Mouse (Mus musculus) kidney, embryonic 14.5 days (tissue): Measurements from ENCODE around the gene Tmem50a. TPM values are rescaled to one million over a fixed set of nuclear protein-coding genes. Genes with fewer than 3 reads are reported as not detected.

ENCODE experiments used
- ATAC-seq: fragments of 200-750 bp; cut with Nextera tagmentation; 2 replicates; pipeline ENCODE4 v1.8.0; 2017; ENCODE audit warnings: moderate number of reproducible peaks, mild to moderate bottlenecking, moderate TSS enrichment, moderate library complexity; ENCODE audit not compliant: low FRiP score, low TSS enrichment
- H3K27ac ChIP-seq: fragments of 300-500 bp; sonication (generic); 2 replicates; pipeline ENCODE4 v1.5.1; 2014; ENCODE audit warnings: low read depth, mild to moderate bottlenecking, low read length, moderate library complexity, mixed read lengths
- H3K27me3 ChIP-seq: fragments of 300-500 bp; sonication (generic); 2 replicates; pipeline ENCODE4 v1.6.1; 2014; ENCODE audit warnings: mild to moderate bottlenecking, low read length; ENCODE audit not compliant: control insufficient read depth, insufficient read depth
- H3K36me3 ChIP-seq: fragments of 300-500 bp; sonication (generic); 2 replicates; pipeline ENCODE4 v1.6.1; 2014; ENCODE audit warnings: low read length, mixed read lengths; ENCODE audit not compliant: control insufficient read depth, insufficient read depth
- H3K4me1 ChIP-seq: fragments of 300-500 bp; sonication (generic); 2 replicates; pipeline ENCODE4 v1.6.1; 2014; ENCODE audit warnings: low read length, mixed read lengths; ENCODE audit not compliant: control insufficient read depth, insufficient read depth
- H3K4me2 ChIP-seq: fragments of 300-500 bp; sonication (generic); replicated peaks from 2 replicates; pipeline ENCODE4 v1.6.1; 2014; ENCODE audit warnings: low read depth, mild to moderate bottlenecking, low read length
- H3K4me3 ChIP-seq: fragments of 300-500 bp; sonication (generic); 2 replicates; pipeline ENCODE4 v1.5.1; 2014; ENCODE audit warnings: mild to moderate bottlenecking, low read length
- H3K9ac ChIP-seq: fragments of 300-500 bp; sonication (generic); 2 replicates; pipeline ENCODE4 v1.6.1; 2014; ENCODE audit warnings: low read depth, mild to moderate bottlenecking, low read length, moderate library complexity
- H3K9me3 ChIP-seq: fragments of 300-500 bp; sonication (generic); 2 replicates; pipeline ENCODE4 v1.6.1; 2016; ENCODE audit warnings: low read length; ENCODE audit not compliant: control insufficient read depth
- WGBS: fragments of 180-500 bp; shearing (Covaris S2); extraction: QIAGEN DNeasy Blood & Tissue Kit; methylation state at CpG from one replicate; pipeline ENCODE4 v1.1.7; 2014; 5-methylcytosine and 5-hydroxymethylcytosine counted together
- polyA plus RNA-seq: library from polyadenylated mRNA; unstranded; fragments of >200 nt; fragmentation: Nextera tagmentation; extraction: Ambion mirVana; gene quantifications from 2 replicates; pipeline ENCODE4 v1.2.1, GENCODE M21; 2014

Tmem50a gene
- polyA plus RNA-seq, 1 experiment from 2014 or later, result 156 TPM

GRCm38 (mm10) chr4:134897256-134897655 lies 17.6 kb downstream of the Tmem50a start:
- 93% methylated on average over 6 of the region's 6 CpGs for WGBS
- H3K4me1 ChIP-seq, result no peaks in the 10 kb centered on the region
- ATAC-seq, result no peak
- peaks cover 50% of the 10 kb centered on the region for H3K36me3 ChIP-seq
- H3K9ac ChIP-seq, result no peak overlapping the region
- H3K9me3 ChIP-seq, result no peaks in the 10 kb centered on the region
- no peak overlapping the region for H3K4me2 ChIP-seq
- H3K27ac ChIP-seq, result no peak overlapping the region
- no peaks in the 10 kb centered on the region for H3K27me3 ChIP-seq
- no peak overlapping the region for H3K4me3 ChIP-seq

GRCm38 (mm10) chr4:134892096-134892495 lies 22.7 kb downstream of the Tmem50a start:
- Histone ChIP-seq H3K9ac (no peak overlapping the region), H3K27ac (no peak overlapping the region), H3K4me1 (no peaks in the 10 kb centered on the region), H3K27me3 (no peaks in the 10 kb centered on the region), H3K4me2 (no peak overlapping the region), H3K36me3 (peaks cover 16% of the 10 kb centered on the region), H3K9me3 (0 out of 2 replicates have a peak, but pooled peaks cover 2% of the 10 kb centered on the region), H3K4me3 (no peak overlapping the region)
- 79% methylated on average over 6 of the region's 6 CpGs for WGBS
- no peak for ATAC-seq

- no peak overlapping the region for H3K27ac ChIP-seq
- H3K36me3 ChIP-seq, result no peaks in the 10 kb centered on the region
- H3K4me3 ChIP-seq, result no peak overlapping the region
- peaks cover 5% of the 10 kb centered on the region; the same call in 1 of the 2 replicates for H3K4me1 ChIP-seq
- no peaks in the 10 kb centered on the region for H3K27me3 ChIP-seq
- ATAC-seq, result no peak
- 87% methylated on average over 4 of the region's 4 CpGs for WGBS
- H3K9ac ChIP-seq, result no peak overlapping the region
- no peak overlapping the region for H3K4me2 ChIP-seq
- H3K9me3 ChIP-seq, result 0 out of 2 replicates have a peak, but pooled peaks cover 2% of the 10 kb centered on the region
Measured at GRCm38 (mm10) chr4:134884364-134884763, 30.5 kb downstream of the Tmem50a start.

GRCm38 (mm10) chr4:134883808-134884207 lies 31.0 kb downstream of the Tmem50a start:
- no peak overlapping the region for H3K4me3 ChIP-seq
- no peak overlapping the region for H3K27ac ChIP-seq
- no peak for ATAC-seq
- H3K9me3 ChIP-seq, result no peaks in the 10 kb centered on the region
- no peak overlapping the region for H3K4me2 ChIP-seq
- no peaks in the 10 kb centered on the region for H3K27me3 ChIP-seq
- no peaks in the 10 kb centered on the region for H3K36me3 ChIP-seq
- H3K9ac ChIP-seq, result no peak overlapping the region
- H3K4me1 ChIP-seq, result peaks cover 8% of the 10 kb centered on the region; the same call in 1 of the 2 replicates
- 87% methylated on average over 10 of the region's 10 CpGs for WGBS

GRCm38 (mm10) chr4:134883266-134883665 lies 31.6 kb downstream of the Tmem50a start:
- H3K27me3 ChIP-seq, result no peaks in the 10 kb centered on the region
- no peak overlapping the region for H3K9ac ChIP-seq
- no peak overlapping the region for H3K4me3 ChIP-seq
- no peak for ATAC-seq
- H3K4me2 ChIP-seq, result no peak overlapping the region
- H3K4me1 ChIP-seq, result peaks cover 8% of the 10 kb centered on the region; the same call in 1 of the 2 replicates
- no peaks in the 10 kb centered on the region for H3K36me3 ChIP-seq
- 33% methylated on average over 7 of the region's 7 CpGs for WGBS
- no peak overlapping the region for H3K27ac ChIP-seq
- no peaks in the 10 kb centered on the region for H3K9me3 ChIP-seq

GRCm38 (mm10) chr4:134880041-134880440 lies 34.8 kb downstream of the Tmem50a start:
- ATAC-seq, result no peak
- 35% methylated on average over 6 of the region's 6 CpGs for WGBS

GRCm38 (mm10) chr4:134879410-134879981 lies 35.3 kb downstream of the Tmem50a start:
- no peaks in the 10 kb centered on the region for H3K36me3 ChIP-seq
- H3K27me3 ChIP-seq, result no peaks in the 10 kb centered on the region
- peak overlapping the region; percentile 28; the same call in 1 of the 2 replicates for H3K9ac ChIP-seq
- peak overlapping the region; percentile 34 for H3K4me3 ChIP-seq
- no peaks in the 10 kb centered on the region for H3K9me3 ChIP-seq
- no peak overlapping the region for H3K27ac ChIP-seq
- H3K4me1 ChIP-seq, result peaks cover 8% of the 10 kb centered on the region; the same call in 1 of the 2 replicates
- H3K4me2 ChIP-seq, result peak overlapping the region; percentile 64
- 0 out of 2 replicates have a peak, but pooled peaks have one; percentile 24 for ATAC-seq
- 4% methylated on average over 17 of the region's 17 CpGs for WGBS

More at GRCm38 (mm10) chr4:134880041-134880440, 34.8 kb downstream of the Tmem50a start:
- Histone ChIP-seq H3K9me3 (no peaks in the 10 kb centered on the region), H3K4me2 (peak overlapping the region; percentile 64), H3K4me1 (peaks cover 8% of the 10 kb centered on the region; the same call in 1 of the 2 replicates), H3K36me3 (no peaks in the 10 kb centered on the region), H3K27ac (no peak overlapping the region), H3K4me3 (peak overlapping the region; percentile 34; the same call in 1 of the 2 replicates), H3K9ac (peak overlapping the region; percentile 28; the same call in 1 of the 2 replicates), H3K27me3 (no peaks in the 10 kb centered on the region)

- 74% methylated on average over 9 of the region's 9 CpGs for WGBS
- H3K36me3 ChIP-seq, result no peaks in the 10 kb centered on the region
Measured at GRCm38 (mm10) chr4:134876171-134876570, 38.7 kb downstream of the Tmem50a start.

GRCm38 (mm10) chr4:134871950-134872349 lies 42.9 kb downstream of the Tmem50a start:
- Histone ChIP-seq H3K9me3 (no peaks in the 10 kb centered on the region), H3K4me2 (no peak overlapping the region), H3K27me3 (peaks cover 10% of the 10 kb centered on the region), H3K4me3 (no peak overlapping the region), H3K27ac (no peak overlapping the region), H3K4me1 (peaks cover 9% of the 10 kb centered on the region), H3K9ac (no peak overlapping the region), H3K36me3 (no peaks in the 10 kb centered on the region)
- WGBS, result 58% methylated on average over 2 of the region's 2 CpGs
- no peak for ATAC-seq

More at GRCm38 (mm10) chr4:134876171-134876570, 38.7 kb downstream of the Tmem50a start:
- Histone ChIP-seq H3K9ac (no peak overlapping the region), H3K27ac (no peak overlapping the region), H3K9me3 (no peaks in the 10 kb centered on the region), H3K4me2 (no peak overlapping the region), H3K4me3 (no peak overlapping the region), H3K4me1 (peaks cover 8% of the 10 kb centered on the region; the same call in 1 of the 2 replicates), H3K27me3 (no peaks in the 10 kb centered on the region)
- ATAC-seq, result no peak
